11 mouse cellular contexts compared by ENCODE assay signal in genomic region chr15:83998586-83998985, GRCm38 (mm10).
DNase-seq lines count a peak whose midpoint lies in the region; ATAC-seq lines count a peak whose summit lies in the region.
"Had no signal": no experiment of that assay in that cellular context is flagged by ENCODE, and none has a peak within 500 bp of the region (broad histone marks: within the 10 kb centered on the region; RNA-seq: fewer than 3 reads in every experiment).

No protein-coding gene starts in this region.

- WGBS in heart, embryonic 13.5 days, result 41% methylated on average over 7 of the region's 7 CpGs
- WGBS in midbrain, embryonic 10.5 days, result 55% methylated on average over 7 of the region's 7 CpGs
- 52% methylated on average over 7 of the region's 7 CpGs for WGBS in midbrain, embryonic 11.5 days
- WGBS in hindbrain, embryonic 16.5 days, result 36% methylated on average over 7 of the region's 7 CpGs
- 40% methylated on average over 7 of the region's 7 CpGs for WGBS in neural tube, embryonic 15.5 days

- H3K9ac ChIP-seq in heart, embryonic 13.5 days, result no peak overlapping the region
- no peak overlapping the region for H3K9ac ChIP-seq in midbrain, embryonic 11.5 days (ENCODE audit: low read length)
- H3K9ac ChIP-seq in hindbrain, embryonic 16.5 days (ENCODE audit: low read depth, low read length), result no peak overlapping the region
- H3K9ac ChIP-seq in neural tube, embryonic 15.5 days (replicated peaks), result no peak overlapping the region

- no peaks in the 10 kb centered on the region for H3K36me3 ChIP-seq in heart, embryonic 13.5 days
- no peaks in the 10 kb centered on the region for H3K36me3 ChIP-seq in midbrain, embryonic 10.5 days
- H3K36me3 ChIP-seq in midbrain, embryonic 11.5 days (ENCODE audit: control insufficient read depth, insufficient read depth, low read length), result no peaks in the 10 kb centered on the region
- no peaks in the 10 kb centered on the region for H3K36me3 ChIP-seq in hindbrain, embryonic 16.5 days (ENCODE audit: control insufficient read depth, insufficient read depth, low read length)
- H3K36me3 ChIP-seq in neural tube, embryonic 15.5 days, result no peaks in the 10 kb centered on the region

- H3K4me1 ChIP-seq in heart, embryonic 13.5 days, result peaks cover 5% of the 10 kb centered on the region; the same call in 1 of the 2 replicates
- H3K4me1 ChIP-seq in midbrain, embryonic 10.5 days, result peaks cover 21% of the 10 kb centered on the region
- peaks cover 6% of the 10 kb centered on the region for H3K4me1 ChIP-seq in midbrain, embryonic 11.5 days (ENCODE audit: control insufficient read depth, insufficient read depth, low read length)
- peaks cover 12% of the 10 kb centered on the region for H3K4me1 ChIP-seq in hindbrain, embryonic 16.5 days (ENCODE audit: control insufficient read depth, insufficient read depth, low read depth, low read length)
- peaks cover 37% of the 10 kb centered on the region for H3K4me1 ChIP-seq in neural tube, embryonic 15.5 days

- H3K27me3 ChIP-seq in heart, embryonic 13.5 days (replicated peaks), result peaks cover 67% of the 10 kb centered on the region
- H3K27me3 ChIP-seq in midbrain, embryonic 10.5 days (ENCODE audit: low read depth, poor library complexity, severe bottlenecking), result peaks cover 34% of the 10 kb centered on the region
- no peaks in the 10 kb centered on the region for H3K27me3 ChIP-seq in midbrain, embryonic 11.5 days (ENCODE audit: control insufficient read depth, insufficient read depth, low read length)
- no peaks in the 10 kb centered on the region for H3K27me3 ChIP-seq in hindbrain, embryonic 16.5 days (replicated peaks; ENCODE audit: control insufficient read depth, insufficient read depth, low read length)
- H3K27me3 ChIP-seq in neural tube, embryonic 15.5 days (replicated peaks), result no peaks in the 10 kb centered on the region

- no peak for ATAC-seq in heart, embryonic 13.5 days (ENCODE audit: extremely low read depth, insufficient number of reproducible peaks, low FRiP score, low TSS enrichment)
- no peak for ATAC-seq in midbrain, embryonic 11.5 days (ENCODE audit: low FRiP score)
- ATAC-seq in hindbrain, embryonic 16.5 days, result no peak
- ATAC-seq in neural tube, embryonic 15.5 days (ENCODE audit: low FRiP score), result 0 out of 2 replicates have a peak, but pooled peaks have one; percentile 3
- no peak for ATAC-seq in activated CD4-positive, CD25-positive, alpha-beta regulatory T cell, adult 4 months

- DNase-seq in heart, adult 8-10 months (ENCODE audit: low spot score), result no peak
- DNase-seq in midbrain, embryonic 10.5 days (ENCODE audit: low spot score), result no peak
- no peak for DNase-seq in midbrain, embryonic 11.5 days (ENCODE audit: low spot score, missing footprints)
- no peak for DNase-seq in layer of hippocampus, adult 9-10 months (ENCODE audit: low spot score)
- DNase-seq: gastrocnemius, postnatal 25 days; kidney, postnatal 25 days; right cerebral cortex, postnatal 14 days had no signal

- H3K9me3 ChIP-seq in heart, embryonic 13.5 days, result no peaks in the 10 kb centered on the region
- H3K9me3 ChIP-seq in midbrain, embryonic 10.5 days (replicated peaks), result no peaks in the 10 kb centered on the region
- no peaks in the 10 kb centered on the region for H3K9me3 ChIP-seq in midbrain, embryonic 11.5 days (ENCODE audit: control insufficient read depth, low read length)
- no peaks in the 10 kb centered on the region for H3K9me3 ChIP-seq in hindbrain, embryonic 16.5 days (ENCODE audit: control insufficient read depth, low read length)
- no peaks in the 10 kb centered on the region for H3K9me3 ChIP-seq in neural tube, embryonic 15.5 days (replicated peaks)

- H3K4me3 ChIP-seq in heart, embryonic 13.5 days, result no peak overlapping the region
- peak overlapping the region; percentile 43 for H3K4me3 ChIP-seq in midbrain, embryonic 10.5 days
- H3K4me3 ChIP-seq in midbrain, embryonic 11.5 days (ENCODE audit: low read depth, low read length), result no peak overlapping the region
- H3K4me3 ChIP-seq in hindbrain, embryonic 16.5 days (ENCODE audit: low read length), result no peak overlapping the region
- no peak overlapping the region for H3K4me3 ChIP-seq in neural tube, embryonic 15.5 days (replicated peaks)

- no peak overlapping the region for H3K27ac ChIP-seq in heart, embryonic 13.5 days (replicated peaks)
- peak overlapping the region; percentile 69 for H3K27ac ChIP-seq in midbrain, embryonic 10.5 days (replicated peaks)
- H3K27ac ChIP-seq in midbrain, embryonic 11.5 days (ENCODE audit: low read depth, low read length), result no peak overlapping the region
- H3K27ac ChIP-seq in hindbrain, embryonic 16.5 days (ENCODE audit: low read depth, low read length), result no peak overlapping the region
- peak overlapping the region; percentile 81 for H3K27ac ChIP-seq in neural tube, embryonic 15.5 days (replicated peaks)

- H3K4me2 ChIP-seq in heart, embryonic 13.5 days, result peak overlapping the region; percentile 22; the same call in 1 of the 2 replicates
- H3K4me2 ChIP-seq in midbrain, embryonic 11.5 days, result no peak overlapping the region
- H3K4me2 ChIP-seq in hindbrain, embryonic 16.5 days (ENCODE audit: low read length), result peak overlapping the region; percentile 32; the same call in 1 of the 2 replicates
- peak overlapping the region; percentile 42 for H3K4me2 ChIP-seq in neural tube, embryonic 15.5 days

Comparison
In these comparisons a context has a peak if more than half of its experiments do, and no peak if none do; other contexts are left out.
1. H3K27ac ChIP-seq: peak in midbrain, embryonic 10.5 days (single experiment) and neural tube, embryonic 15.5 days (single experiment); none in heart, embryonic 13.5 days (single experiment), midbrain, embryonic 11.5 days (single experiment) and hindbrain, embryonic 16.5 days (single experiment).